Mouse (Mus musculus) left cerebral cortex, postnatal 25 days (tissue): Measurements from ENCODE around the gene Pou6f1. TPM values are rescaled to one million over a fixed set of nuclear protein-coding genes. Genes with fewer than 3 reads are reported as not detected.
"Not testable (repeated sequence)": the region's sequence is repeated elsewhere in the genome, so short reads cannot be mapped to it uniquely, and the experiment has no call there.

Experiments used
- DNase-seq, 2 experiments: peaks; one replicate each; pipeline ENCODE4 v3.0.0; 2022; ENCODE audit warnings: low spot score in 2 of 2, mixed read lengths in 1 of 2
- intact Hi-C: fragments of 180-260 bp; cut with DNase I; formaldehyde crosslinking; loops from one replicate; pipeline ENCODE4 v1.15.1; 2025
- total RNA-seq, 2 experiments: library from RNA; stranded (reverse); gene quantifications; 2 replicates each; pipeline ENCODE4 v1.2.3; 2021

Gene Pou6f1
- total RNA-seq, 2 experiments from 2014 or later = 132 to 133 TPM

DNA sequence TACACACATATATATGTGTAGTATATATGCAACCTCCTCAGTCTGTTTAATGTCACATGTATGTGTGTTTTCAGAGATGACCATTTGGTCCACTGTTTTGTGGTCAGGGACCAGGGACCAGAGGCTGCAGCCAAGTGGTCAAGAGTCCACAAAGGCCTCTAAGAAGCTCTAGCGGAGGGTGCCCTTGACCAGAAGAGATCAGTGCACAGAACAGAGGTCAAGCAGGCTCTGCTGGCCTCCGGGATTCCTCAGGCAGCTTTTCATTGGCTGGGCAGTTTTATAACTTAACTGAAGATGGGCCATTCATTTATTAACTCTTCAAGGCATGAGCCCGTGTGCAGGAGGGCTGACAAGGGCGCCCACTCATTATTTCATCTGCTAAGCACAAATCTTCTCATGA is 12.6 kb downstream of the Pou6f1 start:
- DNase-seq = no peak
- intact Hi-C loops = no loop called here

DNA sequence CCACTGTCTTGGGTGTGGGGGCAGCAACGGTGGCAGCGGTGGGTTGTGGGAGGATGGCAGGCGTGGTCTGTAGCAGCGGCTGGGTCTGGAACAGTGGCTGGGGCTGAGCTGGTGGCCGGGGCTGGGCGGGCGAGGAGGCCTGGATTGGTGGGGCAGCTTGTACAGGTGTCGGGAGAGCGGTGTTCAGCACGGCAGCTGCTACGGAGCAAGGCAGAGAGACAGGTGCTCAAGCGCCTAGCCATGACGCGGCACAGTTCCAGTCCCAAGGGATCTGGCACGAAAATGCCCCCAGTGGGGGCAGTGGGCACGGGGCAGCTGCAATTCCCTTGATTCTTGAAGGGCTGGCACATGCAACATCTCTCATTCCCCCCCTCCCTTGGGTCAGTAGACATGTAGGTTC is 13.9 kb downstream of the Pou6f1 start:
- intact Hi-C loops = no loop called here
- no peak for DNase-seq

DNA sequence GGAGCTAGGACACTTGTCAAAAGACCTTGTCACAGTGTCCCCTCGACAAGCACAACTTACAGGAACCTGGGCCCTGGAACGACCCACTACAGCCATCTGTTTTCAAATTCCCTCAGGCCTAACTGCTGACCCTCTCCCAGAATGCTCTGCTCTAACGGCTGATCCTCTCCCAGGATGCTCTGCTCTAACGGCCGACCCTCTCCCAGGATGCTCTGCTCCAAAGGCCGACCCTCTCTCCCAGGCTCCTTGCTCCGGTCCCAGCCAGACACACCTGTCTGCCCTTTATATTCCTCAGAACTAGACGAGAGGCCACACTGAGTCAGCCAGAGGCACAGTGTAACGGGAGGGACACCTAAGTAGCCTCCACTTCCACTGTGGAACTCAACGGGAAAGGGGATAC is 19.7 kb downstream of the Pou6f1 start:
- DNase-seq = no peak
- intact Hi-C loops = no loop called here

DNA sequence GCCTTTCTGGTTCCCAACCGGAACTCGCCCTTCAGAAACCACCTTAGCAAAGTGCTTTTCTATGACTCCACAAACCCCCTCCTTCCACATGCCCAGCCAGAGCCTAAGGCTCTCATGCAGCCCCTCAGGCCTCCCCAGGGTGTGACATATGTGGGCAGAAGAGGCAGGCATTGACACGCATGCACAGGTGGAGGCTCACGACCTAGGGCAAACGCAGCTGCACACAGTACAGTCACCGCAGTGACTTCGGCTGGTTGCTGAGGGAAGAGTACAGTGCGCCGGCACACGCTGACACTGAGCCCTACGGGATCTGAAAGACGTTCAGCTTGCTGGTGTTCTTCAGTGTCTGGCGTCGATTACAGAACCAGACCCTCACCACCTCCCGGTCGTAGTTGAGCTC is 21.8 kb downstream of the Pou6f1 start:
- no peak for DNase-seq
- intact Hi-C loops = no loop called here

DNA sequence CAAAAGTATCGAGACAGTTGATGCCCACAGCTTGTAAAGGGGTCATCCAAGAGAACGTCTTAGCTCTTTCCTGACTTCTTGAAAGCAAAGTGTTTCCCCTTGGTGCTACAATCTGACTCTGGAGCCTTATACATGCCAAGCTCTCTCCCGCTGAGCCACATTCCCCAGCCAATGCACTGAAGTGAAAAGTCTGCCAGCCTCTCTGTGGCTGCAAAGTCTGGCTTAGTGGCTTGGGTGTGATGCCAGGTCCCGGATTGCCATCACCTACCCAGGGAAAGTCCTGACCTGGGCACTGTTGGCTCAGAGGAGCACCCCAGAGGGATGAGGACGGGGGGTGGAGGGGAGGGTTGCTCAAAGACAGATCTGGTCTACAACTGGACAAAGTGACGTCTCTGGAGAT is 23.0 kb downstream of the Pou6f1 start:
- intact Hi-C loops = no loop called here
- no peak for DNase-seq

DNA sequence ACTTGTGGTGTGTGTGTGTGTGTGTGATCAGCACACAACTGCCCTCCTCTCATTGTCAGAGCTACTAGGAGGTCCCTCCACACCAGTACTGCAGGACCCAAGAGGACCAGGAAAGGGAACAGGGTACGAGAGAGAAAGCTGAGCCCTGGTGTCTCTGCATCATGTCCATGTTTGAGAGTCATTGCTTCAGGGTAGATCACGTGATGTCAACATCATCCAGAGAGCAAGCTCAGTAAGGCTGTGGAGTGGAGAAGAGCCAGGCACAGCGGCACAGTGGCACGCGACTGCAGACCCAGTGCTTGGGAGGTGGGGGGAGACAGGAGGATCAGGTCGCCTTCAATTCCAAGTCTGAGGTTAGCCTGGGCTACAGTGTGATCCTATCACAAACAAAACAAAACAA is 23.4 kb downstream of the Pou6f1 start:
- DNase-seq = no peak
- intact Hi-C loops = no loop called here

DNA sequence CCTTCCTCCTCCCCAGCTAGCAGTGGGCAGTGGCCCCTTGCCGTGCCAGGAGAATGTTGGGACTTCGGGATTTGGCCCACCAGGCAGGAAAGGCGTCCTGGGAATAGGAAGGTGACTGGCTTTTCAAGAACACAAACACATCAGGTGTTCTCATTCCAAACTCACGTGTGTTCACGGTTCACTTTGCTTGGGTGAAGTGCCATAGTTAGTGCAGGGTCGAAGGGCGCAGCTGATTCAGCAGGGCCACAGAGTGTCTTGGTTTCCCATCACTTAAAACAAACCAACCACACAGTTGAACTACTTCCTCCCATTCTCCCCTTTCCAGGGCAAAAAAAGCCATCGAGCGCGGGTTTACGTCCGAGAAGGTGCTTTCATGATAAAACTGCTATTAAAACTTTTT is 24.4 kb downstream of the Pou6f1 start:
- intact Hi-C loops = no loop called here
- no peak for DNase-seq

DNA sequence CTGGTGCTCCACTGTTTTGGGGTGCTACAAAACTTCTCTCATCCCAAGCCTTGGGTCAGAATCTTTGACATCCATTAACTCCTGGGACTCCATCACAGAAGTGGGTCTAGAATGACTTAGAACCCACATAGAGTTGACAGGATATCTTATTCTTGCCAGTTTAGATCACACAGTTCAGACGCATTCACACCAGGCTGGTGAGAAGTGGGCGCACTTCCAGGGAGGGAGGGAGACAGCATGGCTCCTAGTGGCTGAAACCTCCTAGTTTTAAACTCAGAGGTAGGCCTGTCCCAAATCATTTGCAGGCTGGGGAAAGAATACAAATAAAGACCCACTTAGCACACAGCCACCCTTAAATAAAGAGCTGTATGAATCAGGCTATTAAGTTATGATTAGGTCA is 25.4 kb downstream of the Pou6f1 start:
- intact Hi-C loops = no loop called here
- DNase-seq = no peak

DNA sequence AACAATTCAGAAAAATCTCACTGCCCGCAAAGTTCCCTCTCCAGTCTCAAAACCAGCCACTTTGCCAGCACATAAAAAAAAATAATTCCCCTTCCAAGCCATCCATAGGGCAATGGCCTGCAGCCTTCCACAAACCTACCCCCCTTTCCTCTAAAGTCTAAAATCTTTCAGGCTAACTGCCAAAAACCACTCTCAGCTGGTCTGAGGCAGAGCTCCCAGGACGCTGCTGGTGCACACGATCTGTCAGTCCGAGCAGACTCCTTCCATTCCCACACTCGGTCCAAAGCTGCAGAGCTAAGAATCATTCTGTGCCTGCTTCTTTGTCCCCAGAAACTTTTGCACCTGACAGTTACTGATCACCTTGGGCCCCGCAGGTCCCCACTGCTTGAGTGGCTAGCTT is 25.8 kb downstream of the Pou6f1 start:
- intact Hi-C loops = no loop called here
- DNase-seq = no peak

DNA sequence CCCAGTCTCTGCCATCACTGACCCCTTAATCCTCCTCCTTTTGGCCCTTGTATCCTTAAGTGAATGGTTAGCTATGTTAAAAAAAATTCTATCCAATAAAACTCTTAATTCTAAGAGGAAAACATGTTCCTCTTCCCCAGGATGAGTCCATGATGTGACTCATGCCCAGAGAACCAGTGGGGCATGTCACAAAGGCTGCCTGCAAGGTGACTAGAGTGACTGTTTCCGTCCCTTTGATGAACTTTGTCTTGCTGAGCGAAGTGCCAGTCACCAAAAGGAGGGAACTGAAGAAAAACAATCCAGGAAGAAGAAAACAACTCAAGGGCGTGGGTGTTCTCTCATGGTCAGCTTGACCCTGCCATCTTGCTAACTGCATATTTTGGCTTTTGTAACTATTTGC is 30.5 kb downstream of the Pou6f1 start:
- intact Hi-C loops = no loop called here
- DNase-seq = no peak

DNA sequence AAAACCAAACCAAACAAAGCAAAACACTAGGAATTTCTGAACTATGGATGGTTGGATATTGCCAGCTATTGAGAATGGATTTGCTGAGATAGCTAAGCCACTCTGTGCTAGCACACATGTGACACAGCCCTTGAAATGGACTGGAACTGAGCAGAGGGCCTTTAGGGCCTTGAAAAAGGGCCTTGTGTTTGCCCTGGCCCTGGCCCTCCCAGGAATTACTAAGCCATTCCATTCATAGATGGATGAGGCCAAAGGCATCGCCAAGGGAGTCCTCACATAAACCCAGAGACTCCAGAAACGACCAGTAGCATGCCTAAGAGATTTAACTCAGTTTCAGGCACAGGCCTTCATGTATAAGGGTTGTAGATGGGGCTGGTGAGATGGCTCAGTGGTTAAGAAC is 33.3 kb downstream of the Pou6f1 start:
- intact Hi-C loops = no loop called here
- no peak for DNase-seq

DNA sequence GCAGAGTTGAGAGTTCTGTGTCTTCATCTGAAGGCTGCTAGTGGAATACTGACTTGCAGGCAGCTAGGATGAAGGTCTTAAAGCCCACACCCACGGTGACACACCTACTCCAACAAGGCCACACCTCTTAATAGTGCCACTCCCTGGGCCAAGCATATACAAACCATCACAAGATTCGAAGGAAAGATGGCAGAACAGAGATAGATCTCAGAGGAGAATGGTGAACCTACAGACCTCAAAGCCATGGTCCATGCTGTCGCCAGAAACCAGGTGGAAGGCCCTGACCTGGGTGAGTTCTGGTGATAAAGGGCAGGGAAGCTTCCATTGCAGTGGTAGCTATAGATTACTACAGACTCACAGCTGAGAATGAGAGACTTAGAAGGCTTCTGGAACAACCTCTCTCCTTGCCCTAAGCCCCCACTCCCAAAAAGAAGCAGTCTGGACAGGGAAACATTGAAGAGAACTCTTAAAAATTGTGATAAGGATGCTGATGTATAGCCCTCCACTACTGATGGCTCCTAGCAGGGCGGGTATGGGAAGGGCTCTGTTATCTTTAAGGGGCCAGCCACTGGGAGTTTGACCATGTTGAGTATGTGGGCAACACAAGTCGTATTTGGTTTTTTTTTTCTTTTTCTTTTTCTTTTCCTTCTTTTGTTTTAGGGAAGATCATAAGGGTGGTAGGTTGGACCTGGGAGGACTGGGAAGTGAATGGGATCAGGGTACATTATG is 41.9 kb downstream of the Pou6f1 start:
- no peak for DNase-seq
- intact Hi-C loops = no loop called here

DNA sequence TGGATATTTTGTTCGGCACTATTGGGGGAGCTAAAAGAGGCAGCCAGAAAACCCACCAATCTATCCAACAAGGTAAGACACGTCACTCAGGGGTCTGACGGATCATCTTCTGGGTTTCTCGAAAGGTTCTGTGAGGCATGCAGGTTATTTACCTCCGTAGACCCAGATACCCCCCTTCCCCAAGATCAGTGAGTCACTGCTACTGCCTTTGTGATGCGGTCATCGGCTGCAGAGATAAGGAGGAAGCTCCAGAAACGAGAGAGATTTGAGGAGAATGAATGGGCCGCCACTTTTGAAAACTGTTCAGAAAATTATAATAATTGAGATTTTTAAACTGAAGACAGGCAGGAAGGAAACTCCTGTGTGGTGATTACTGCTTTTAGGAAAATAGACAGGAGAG is 43.4 kb downstream of the Pou6f1 start:
- intact Hi-C loops = no loop called here

DNA sequence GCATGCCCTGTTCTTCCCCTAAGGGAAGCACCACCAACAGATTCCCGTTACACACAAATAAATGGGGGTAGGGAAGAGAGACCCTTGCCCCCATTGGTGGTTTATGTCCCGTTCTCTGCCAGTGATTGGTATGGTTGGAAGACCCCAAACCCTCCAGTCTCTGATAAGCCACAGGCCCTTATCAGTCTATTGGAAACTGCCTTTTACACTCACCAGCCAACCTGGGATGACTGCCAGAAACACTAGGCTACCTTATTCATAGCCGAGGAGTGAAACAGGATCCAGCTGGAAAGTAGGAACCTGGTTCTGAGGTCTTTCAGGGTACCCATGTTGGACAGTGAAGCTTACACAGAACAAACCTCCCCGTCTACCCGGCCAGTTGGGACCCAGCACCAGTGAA is 43.8 kb downstream of the Pou6f1 start:
- intact Hi-C loops = no loop called here
- DNase-seq = no peak

More for the DNA sequence above, 43.4 kb downstream of the Pou6f1 start:
- no peak for DNase-seq

DNA sequence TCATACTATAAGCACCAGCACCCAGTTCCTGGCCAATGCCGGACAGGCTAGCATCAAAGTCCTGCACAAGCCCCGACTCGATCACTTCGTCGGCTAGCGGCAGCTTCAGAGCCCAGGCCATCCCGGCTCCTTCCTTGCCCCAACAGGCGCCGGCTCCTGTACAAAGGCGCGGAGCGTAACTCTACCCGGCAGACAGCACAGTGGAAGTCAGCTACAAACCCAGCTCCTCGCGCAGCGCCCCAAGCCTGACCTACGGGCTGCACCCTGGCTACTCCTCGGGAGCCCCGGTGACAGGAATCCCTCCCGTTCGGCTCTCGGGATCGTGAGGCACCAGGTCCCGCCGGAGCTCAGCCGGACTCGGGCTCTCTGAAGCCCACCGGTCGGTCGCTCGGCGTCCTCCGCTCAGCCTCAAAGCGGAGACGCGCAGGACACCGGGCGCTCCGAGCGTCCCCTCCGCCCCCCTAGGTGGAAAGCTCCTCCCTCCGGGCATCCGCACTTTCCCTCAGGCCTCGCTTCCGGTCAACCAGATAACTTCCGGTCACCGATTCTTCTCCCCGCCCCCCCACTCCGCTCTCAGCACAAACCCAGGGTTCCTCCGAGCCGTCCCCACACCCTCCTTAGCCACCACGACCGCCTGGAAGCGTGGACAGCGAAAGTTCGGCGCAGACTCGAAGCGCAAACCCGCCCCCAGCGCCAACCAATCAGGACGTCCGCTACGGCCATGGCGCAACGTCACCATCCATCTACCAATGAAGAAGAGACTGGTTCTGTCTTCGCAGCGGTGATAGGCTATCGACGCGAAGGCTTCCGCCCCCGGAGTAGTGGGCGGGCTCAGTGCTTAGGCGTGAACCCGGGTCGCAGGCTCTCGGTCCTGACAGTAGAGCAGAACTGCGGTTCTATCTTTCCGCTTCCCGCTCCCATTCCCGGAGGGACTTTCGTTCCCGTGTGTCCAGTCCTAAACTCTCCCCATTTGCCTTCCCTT is 48.2 kb downstream of the Pou6f1 start, which contains the start of gene Tfcp2:
Gene Tfcp2 (minus strand): TSS at position 683 of the 982 bp plus-strand sequence.
- DNase-seq = peak; percentile 98 to 100
- intact Hi-C loops = loop anchor here (1.0 kb wide), 2 partner anchors 48 to 62 kb away; partner anchors contain the start of gene Pou6f1

DNA sequence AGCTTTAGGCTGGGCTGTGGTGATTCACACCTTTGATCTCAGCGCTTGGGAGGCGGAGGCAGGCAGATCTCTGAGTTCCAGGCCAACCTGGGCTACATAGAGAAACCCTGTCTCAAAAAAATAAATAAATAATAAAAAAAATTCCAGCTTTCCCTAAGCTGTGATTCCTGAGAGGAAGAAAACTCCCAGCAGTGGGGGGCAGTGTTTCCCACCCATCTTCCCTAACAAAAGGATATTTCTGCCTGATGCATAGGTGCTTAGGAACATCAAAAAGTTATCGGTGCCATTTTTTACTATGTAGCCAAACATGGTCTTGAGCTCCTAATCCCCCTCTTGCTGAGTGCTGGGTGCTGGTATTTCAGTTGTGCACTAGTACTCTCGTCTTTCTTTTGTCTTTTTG is 49.5 kb downstream of the Pou6f1 start:
- intact Hi-C loops = no loop called here
- DNase-seq = no peak

DNA sequence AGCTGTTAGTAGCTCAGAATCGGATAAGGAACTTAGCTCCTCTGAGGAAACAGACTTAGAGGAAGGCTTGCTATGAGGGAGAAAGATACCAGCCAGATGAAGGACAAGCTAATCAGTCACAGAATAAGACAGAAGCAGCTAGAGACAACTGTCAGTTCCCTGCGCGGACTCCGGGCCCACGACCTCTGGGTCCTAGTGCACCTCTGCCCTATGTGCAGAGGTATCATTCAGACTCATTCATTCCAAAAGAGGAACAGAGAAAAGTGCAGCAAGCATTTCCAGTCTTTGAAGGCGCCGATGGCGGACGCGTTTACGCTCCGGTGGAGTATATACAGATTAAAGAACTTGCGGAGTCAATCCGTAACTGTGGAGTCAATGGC is 56.1 kb downstream of the Pou6f1 start:
- DNase-seq, intact Hi-C loops: not testable (repeated sequence)

DNA sequence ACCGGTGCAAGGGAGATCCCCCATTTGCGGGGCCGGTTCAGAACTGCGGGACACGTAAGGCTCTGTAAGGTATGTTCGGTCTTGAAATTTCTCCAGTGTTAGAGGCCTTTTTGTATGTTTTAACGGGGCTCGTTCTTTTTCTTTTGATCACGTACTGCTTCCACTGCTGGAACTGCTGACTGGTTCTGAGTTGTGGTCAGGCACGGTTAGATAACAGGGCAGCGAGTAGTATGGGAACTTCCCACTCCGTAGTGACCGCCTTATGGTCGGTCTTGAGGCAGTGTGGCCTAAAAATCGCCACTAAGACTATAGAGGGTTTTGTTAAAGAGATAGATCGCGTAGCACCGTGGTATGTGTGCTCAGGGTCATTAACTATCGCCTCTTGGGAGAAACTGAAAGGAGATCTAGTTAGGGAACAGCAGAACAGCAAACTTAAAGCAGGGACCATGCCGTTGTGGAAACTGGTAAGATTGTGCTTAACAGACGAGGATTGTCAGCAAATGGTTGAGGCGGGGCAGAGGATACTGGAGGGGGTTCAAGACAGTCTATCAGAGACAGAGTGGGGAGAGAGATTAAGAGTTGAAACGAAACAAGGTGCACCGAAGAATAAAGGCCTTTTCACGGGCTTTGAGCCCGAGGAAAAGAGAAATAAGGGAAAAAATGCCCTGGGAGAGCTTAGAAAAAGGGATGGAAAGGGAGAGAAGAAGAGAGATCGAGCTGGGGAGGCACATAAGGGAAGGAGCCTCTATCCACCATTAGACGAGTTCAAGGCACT is 56.7 kb downstream of the Pou6f1 start:
- DNase-seq, intact Hi-C loops: not testable (repeated sequence)

DNA sequence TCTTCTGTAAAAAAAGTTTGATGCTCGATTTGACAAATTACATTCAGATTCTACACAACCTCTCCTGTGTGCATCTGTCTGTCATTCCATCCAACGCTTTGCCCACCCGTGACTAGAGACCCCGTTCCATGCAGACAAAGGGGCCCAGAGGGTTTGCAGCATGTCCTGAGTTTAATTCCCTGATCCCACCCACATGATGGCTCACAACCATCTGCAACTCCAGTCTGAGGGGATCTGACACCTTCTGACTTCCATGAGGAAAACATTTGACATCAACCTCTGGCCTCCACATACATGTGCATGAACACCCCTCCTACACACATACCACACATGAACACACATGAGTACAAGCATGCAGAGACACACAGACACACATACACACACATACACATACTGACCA is 58.4 kb downstream of the Pou6f1 start:
- no peak for DNase-seq
- intact Hi-C loops = no loop called here

DNA sequence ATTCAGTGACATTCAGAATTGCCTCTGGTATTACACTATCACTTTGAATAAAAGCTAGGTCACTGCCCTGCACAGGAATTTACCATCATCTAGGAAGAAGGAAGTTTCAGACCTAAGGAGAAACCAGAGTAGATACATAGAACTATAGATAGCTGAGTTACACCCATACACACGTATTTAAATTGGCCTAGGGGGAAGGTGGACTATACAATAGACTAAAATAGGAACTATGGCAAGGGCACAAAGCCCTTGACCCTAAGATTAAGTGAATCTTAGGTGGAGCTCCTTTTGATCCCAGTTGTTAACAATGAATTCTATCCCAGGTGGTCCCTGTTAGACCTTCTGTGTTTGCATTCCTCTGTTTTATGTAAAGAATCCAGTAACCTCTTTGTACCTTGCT is 58.8 kb downstream of the Pou6f1 start:
- DNase-seq, intact Hi-C loops: not testable (repeated sequence)
